Mouse (Mus musculus) midbrain, embryonic 14.5 days (tissue): ENCODE data around the gene Mapkbp1. TPM values are rescaled to one million over a fixed set of nuclear protein-coding genes. Genes with fewer than 3 reads are reported as not detected.

Experiments used
- ATAC-seq: fragments of 200-750 bp; cut with Nextera tagmentation; 2 replicates; pipeline ENCODE4 v1.8.0; 2017; ENCODE audit warnings: moderate number of reproducible peaks, moderate library complexity; ENCODE audit not compliant: low FRiP score, low TSS enrichment
- DNase-seq: peaks from one replicate; pipeline ENCODE4 v3.0.0-alpha.2; 2015
- H3K27ac ChIP-seq: fragments of 300-500 bp; sonication (generic); replicated peaks from 2 replicates; pipeline ENCODE4 v1.5.1; 2014; ENCODE audit warnings: mild to moderate bottlenecking, low read depth, low read length, moderate library complexity
- H3K27me3 ChIP-seq: fragments of 300-500 bp; sonication (generic); 2 replicates; pipeline ENCODE4 v1.6.1; 2014; ENCODE audit warnings: low read length, control low read depth, mixed read lengths; ENCODE audit not compliant: control insufficient read depth, insufficient read depth
- H3K36me3 ChIP-seq: fragments of 300-500 bp; sonication (generic); 2 replicates; pipeline ENCODE4 v1.6.1; 2014; ENCODE audit warnings: low read length, control low read depth; ENCODE audit not compliant: control insufficient read depth, insufficient read depth
- H3K4me1 ChIP-seq: fragments of 300-500 bp; sonication (generic); 2 replicates; pipeline ENCODE4 v1.6.1; 2014; ENCODE audit warnings: mild to moderate bottlenecking, antibody characterized with exemption, low read length, control low read depth; ENCODE audit not compliant: control insufficient read depth, insufficient read depth
- H3K4me2 ChIP-seq: fragments of 300-500 bp; sonication (generic); 2 replicates; pipeline ENCODE4 v1.6.1; 2014; ENCODE audit warnings: mild to moderate bottlenecking, low read length, moderate library complexity
- H3K4me3 ChIP-seq: fragments of 300-500 bp; sonication (generic); replicated peaks from 2 replicates; pipeline ENCODE4 v1.5.1; 2014; ENCODE audit warnings: low read depth, low read length
- H3K9ac ChIP-seq: fragments of 300-500 bp; sonication (generic); replicated peaks from 2 replicates; pipeline ENCODE4 v1.6.1; 2014; ENCODE audit warnings: mild to moderate bottlenecking, low read length, moderate library complexity
- H3K9me3 ChIP-seq: fragments of 300-500 bp; sonication (generic); 2 replicates; pipeline ENCODE4 v1.6.1; 2016; ENCODE audit warnings: low read length, control low read depth, mixed read lengths; ENCODE audit not compliant: control insufficient read depth
- WGBS: fragments of 180-500 bp; shearing (Covaris S2); extraction: QIAGEN DNeasy Blood & Tissue Kit; methylation state at CpG from one replicate; pipeline ENCODE4 v1.1.7; 2014; 5-methylcytosine and 5-hydroxymethylcytosine counted together
- microRNA-seq: library from miRNA; unstranded; fragments of <30 nt; microRNA quantifications from one replicate; pipeline ENCODE4, GENCODE M21; 2016
- polyA plus RNA-seq: library from polyadenylated mRNA; unstranded; fragments of >200 nt; fragmentation: Nextera tagmentation; extraction: Ambion mirVana; gene quantifications from 2 replicates; pipeline ENCODE4 v1.2.1, GENCODE M21; 2014

Mapkbp1 gene
- polyA plus RNA-seq, 1 experiment from 2014 or later = 8.1 TPM

- ATAC-seq (no peak), DNase-seq (no peak)
- no peak overlapping the region for H3K27ac ChIP-seq
- no peak overlapping the region for H3K4me2 ChIP-seq
- H3K36me3 ChIP-seq = no peaks in the 10 kb centered on the region
- H3K9ac ChIP-seq = no peak overlapping the region
- no peaks in the 10 kb centered on the region for H3K9me3 ChIP-seq
- no peak overlapping the region for H3K4me3 ChIP-seq
- H3K27me3 ChIP-seq = no peaks in the 10 kb centered on the region
- 84% methylated on average over 3 of the region's 3 CpGs for whole genome bisulfite sequencing
- 0 out of 2 replicates have a peak, but pooled peaks cover 2% of the 10 kb centered on the region for H3K4me1 ChIP-seq
Observed at GRCm38 (mm10) chr2:120066224-120066623, 93.7 kb downstream of the Mapkbp1 start.

- no peak overlapping the region for H3K27ac ChIP-seq
- H3K4me1 ChIP-seq = 0 out of 2 replicates have a peak, but pooled peaks cover 2% of the 10 kb centered on the region
- ATAC-seq (0 out of 2 replicates have a peak, but pooled peaks have one; percentile 31), DNase-seq (peak; percentile 64)
- H3K36me3 ChIP-seq = no peaks in the 10 kb centered on the region
- H3K4me3 ChIP-seq = no peak overlapping the region
- no peaks in the 10 kb centered on the region for H3K27me3 ChIP-seq
- H3K9me3 ChIP-seq = no peaks in the 10 kb centered on the region
- WGBS = 40% methylated on average over 16 of the region's 16 CpGs
- H3K9ac ChIP-seq = no peak overlapping the region
- H3K4me2 ChIP-seq = no peak overlapping the region
Observed at GRCm38 (mm10) chr2:120068555-120069465, 96.3 kb downstream of the Mapkbp1 start.

GRCm38 (mm10) chr2:120069466-120069990 lies 97.0 kb downstream of the Mapkbp1 start:
- Histone ChIP-seq H3K9me3 (no peaks in the 10 kb centered on the region), H3K27ac (no peak overlapping the region), H3K4me1 (0 out of 2 replicates have a peak, but pooled peaks cover 2% of the 10 kb centered on the region), H3K9ac (no peak overlapping the region), H3K36me3 (no peaks in the 10 kb centered on the region), H3K4me2 (no peak overlapping the region), H3K27me3 (no peaks in the 10 kb centered on the region), H3K4me3 (no peak overlapping the region)
- ATAC-seq (no peak), DNase-seq (no peak)
- 75% methylated on average over 8 of the region's 8 CpGs for WGBS

- H3K36me3 ChIP-seq = no peaks in the 10 kb centered on the region
- H3K9ac ChIP-seq = no peak overlapping the region
- H3K9me3 ChIP-seq = no peaks in the 10 kb centered on the region
- ATAC-seq = no peak
- H3K27me3 ChIP-seq = peaks cover 17% of the 10 kb centered on the region
- no peak overlapping the region for H3K27ac ChIP-seq
- 93% methylated on average over 4 of the region's 4 CpGs for WGBS
- no peak overlapping the region for H3K4me3 ChIP-seq
- no peaks in the 10 kb centered on the region for H3K4me1 ChIP-seq
- H3K4me2 ChIP-seq = no peak overlapping the region
- DNase-seq = no peak
Observed at GRCm38 (mm10) chr2:120074096-120074495, 101.6 kb downstream of the Mapkbp1 start.

- ATAC-seq = peak; percentile 24; the same call in 1 of the 2 replicates
- H3K9ac ChIP-seq = peak overlapping the region; percentile 9; the same call in 1 of the 2 replicates
- under 1% methylated on average over 36 of the region's 36 CpGs for WGBS
Observed at GRCm38 (mm10) chr2:120076076-120076705, 103.7 kb downstream of the Mapkbp1 start.

More at GRCm38 (mm10) chr2:120076076-120076705, 103.7 kb downstream of the Mapkbp1 start:
- H3K9me3 ChIP-seq = no peaks in the 10 kb centered on the region
- H3K4me1 ChIP-seq = no peaks in the 10 kb centered on the region
- peak overlapping the region; percentile 36 for H3K4me3 ChIP-seq
- peak; percentile 75 for DNase-seq
- H3K36me3 ChIP-seq = no peaks in the 10 kb centered on the region
- H3K27ac ChIP-seq = no peak overlapping the region
- peaks cover 17% of the 10 kb centered on the region for H3K27me3 ChIP-seq
- peak overlapping the region; percentile 63 for H3K4me2 ChIP-seq

Small RNAs within 50 kb of the gene (microRNA-seq; reads per million reads assigned to microRNA genes)
- not detected for gene Mir7665

Other genes starting within 250 kb of the Mapkbp1 start
- 0.12 and 0.18 TPM in 2 replicates for gene Itpka, start 230.4 kb upstream of the Mapkbp1 start, polyA plus RNA-seq
- 1.5 and 3.0 TPM in 2 replicates for gene Ltk, start 212.3 kb upstream of the Mapkbp1 start, polyA plus RNA-seq
- 12.5 and 21.3 TPM in 2 replicates for gene Rpap1, start 185.2 kb upstream of the Mapkbp1 start, polyA plus RNA-seq
- gene Tyro3, start 175.0 kb upstream of the Mapkbp1 start, polyA plus RNA-seq = 20.0 and 20.2 TPM in 2 replicates
- 35.8 and 42.8 TPM in 2 replicates for gene Mga, start 75.5 kb upstream of the Mapkbp1 start, polyA plus RNA-seq
- gene Jmjd7, start 54.8 kb downstream of the Mapkbp1 start, polyA plus RNA-seq = 16.7 and 18.7 TPM in 2 replicates
- 4.0 and 5.2 TPM in 2 replicates for gene Gm28042, start 54.8 kb downstream of the Mapkbp1 start, polyA plus RNA-seq
- gene Pla2g4b, start 60.7 kb downstream of the Mapkbp1 start, polyA plus RNA-seq = 2.6 and 4.0 TPM in 2 replicates
- gene Ehd4, start 181.9 kb downstream of the Mapkbp1 start, polyA plus RNA-seq = 3.5 and 11.9 TPM in 2 replicates